ENCODE assay signal across 9 mouse cellular contexts in the genomic region with DNA sequence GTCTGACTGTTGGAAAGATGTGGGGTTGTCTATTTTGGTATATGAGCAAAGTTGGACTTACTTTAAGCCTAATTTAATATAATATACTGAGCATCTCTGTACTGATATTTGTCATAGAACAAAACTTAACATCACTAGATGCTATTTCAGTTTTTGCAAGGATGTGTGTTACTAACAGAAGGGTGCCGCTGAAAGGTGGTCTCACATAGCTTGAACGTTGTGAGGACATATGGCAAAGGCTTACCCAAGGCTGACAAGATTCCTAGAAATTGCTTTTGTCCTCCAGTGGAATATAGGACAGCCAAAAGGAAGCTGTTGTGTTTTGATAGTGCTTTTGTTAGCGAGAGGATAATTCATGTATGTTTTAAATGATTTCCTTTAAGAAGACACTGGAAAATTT. TPM values are rescaled to one million over a fixed set of nuclear protein-coding genes. Genes with fewer than 3 reads are reported as not detected.
DNase-seq lines count a peak whose midpoint lies in the region; ATAC-seq and TF ChIP-seq lines count a peak whose summit lies in the region.
"Had no signal": no experiment of that assay in that cellular context is flagged by ENCODE, and none has a peak within 500 bp of the region (broad histone marks: within the 10 kb centered on the region; RNA-seq: fewer than 3 reads in every experiment).

No protein-coding gene starts in this region.

- H3K27me3 ChIP-seq in kidney, embryonic 14.5 days (ENCODE audit: control insufficient read depth, insufficient read depth, low read length) = no peaks in the 10 kb centered on the region
- H3K27me3 ChIP-seq in embryonic facial prominence, embryonic 12.5 days = no peaks in the 10 kb centered on the region
- H3K27me3 ChIP-seq in forebrain, postnatal 0 days (ENCODE audit: insufficient read depth, low read length) = no peaks in the 10 kb centered on the region
- no peaks in the 10 kb centered on the region for H3K27me3 ChIP-seq in midbrain, embryonic 11.5 days (ENCODE audit: control insufficient read depth, insufficient read depth, low read length)

- ATAC-seq in kidney, embryonic 14.5 days (ENCODE audit: low FRiP score, low TSS enrichment) = no peak
- no peak for ATAC-seq in embryonic facial prominence, embryonic 12.5 days (ENCODE audit: insufficient number of reproducible peaks, insufficient read depth, low FRiP score, low TSS enrichment)
- ATAC-seq in forebrain, postnatal 0 days = no peak
- ATAC-seq in midbrain, embryonic 11.5 days (ENCODE audit: low FRiP score) = no peak
- ATAC-seq in cerebellum, adult (ENCODE audit: insufficient number of reproducible peaks, low FRiP score, low TSS enrichment) = no peak

- no peaks in the 10 kb centered on the region for H3K36me3 ChIP-seq in kidney, embryonic 14.5 days (ENCODE audit: control insufficient read depth, insufficient read depth, low read length)
- no peaks in the 10 kb centered on the region for H3K36me3 ChIP-seq in embryonic facial prominence, embryonic 12.5 days
- H3K36me3 ChIP-seq in forebrain, postnatal 0 days (ENCODE audit: insufficient read depth) = no peaks in the 10 kb centered on the region
- H3K36me3 ChIP-seq in midbrain, embryonic 11.5 days (ENCODE audit: control insufficient read depth, insufficient read depth, low read length) = no peaks in the 10 kb centered on the region

- TF ChIP-seq CTCF in forebrain, postnatal 0 days (IDR thresholded peaks at IDR 0.05; ENCODE audit: low read depth) = no peak

- no peaks in the 10 kb centered on the region for H3K9me3 ChIP-seq in kidney, embryonic 14.5 days (ENCODE audit: control insufficient read depth, low read length)
- H3K9me3 ChIP-seq in embryonic facial prominence, embryonic 12.5 days = no peaks in the 10 kb centered on the region
- H3K9me3 ChIP-seq in forebrain, postnatal 0 days (ENCODE audit: low read length) = no peaks in the 10 kb centered on the region
- no peaks in the 10 kb centered on the region for H3K9me3 ChIP-seq in midbrain, embryonic 11.5 days (ENCODE audit: control insufficient read depth, low read length)

- H3K4me1 ChIP-seq in kidney, embryonic 14.5 days (ENCODE audit: control insufficient read depth, insufficient read depth, low read length) = peaks cover 11% of the 10 kb centered on the region; the same call in 1 of the 2 replicates
- peaks cover 18% of the 10 kb centered on the region for H3K4me1 ChIP-seq in embryonic facial prominence, embryonic 12.5 days
- H3K4me1 ChIP-seq in forebrain, postnatal 0 days (ENCODE audit: insufficient read depth) = peaks cover 16% of the 10 kb centered on the region
- peaks cover 22% of the 10 kb centered on the region for H3K4me1 ChIP-seq in midbrain, embryonic 11.5 days (ENCODE audit: control insufficient read depth, insufficient read depth, low read length)

- no peak overlapping the region for H3K27ac ChIP-seq in kidney, embryonic 14.5 days (ENCODE audit: low read depth, low read length)
- H3K27ac ChIP-seq in embryonic facial prominence, embryonic 12.5 days = no peak overlapping the region
- H3K27ac ChIP-seq in forebrain, postnatal 0 days (ENCODE audit: low read depth, low read length) = no peak overlapping the region
- H3K27ac ChIP-seq in midbrain, embryonic 11.5 days (ENCODE audit: low read depth, low read length) = no peak overlapping the region

- no peak overlapping the region for H3K4me3 ChIP-seq in kidney, embryonic 14.5 days (ENCODE audit: low read length)
- no peak overlapping the region for H3K4me3 ChIP-seq in embryonic facial prominence, embryonic 12.5 days
- H3K4me3 ChIP-seq in forebrain, postnatal 0 days (ENCODE audit: low read depth, low read length) = peak overlapping the region; percentile 97
- peak overlapping the region; percentile 23; the same call in 1 of the 2 replicates for H3K4me3 ChIP-seq in midbrain, embryonic 11.5 days (ENCODE audit: low read depth, low read length)

- no peak overlapping the region for H3K9ac ChIP-seq in kidney, embryonic 14.5 days (ENCODE audit: low read depth, low read length)
- no peak overlapping the region for H3K9ac ChIP-seq in embryonic facial prominence, embryonic 12.5 days
- H3K9ac ChIP-seq in forebrain, postnatal 0 days = peak overlapping the region; percentile 35; the same call in 1 of the 2 replicates
- no peak overlapping the region for H3K9ac ChIP-seq in midbrain, embryonic 11.5 days (ENCODE audit: low read length)

- no peak for DNase-seq in kidney, postnatal 36 days
- no peak for DNase-seq in forebrain, postnatal 0 days
- peak; percentile 64 for DNase-seq in midbrain, embryonic 11.5 days (ENCODE audit: low spot score, missing footprints)
- no peak for DNase-seq in adrenal gland, postnatal 36 days
- DNase-seq in urinary bladder, postnatal 36 days (ENCODE audit: low spot score in 2 of 2) = no peak
- DNase-seq: gastrocnemius, postnatal 36 days had no signal

- WGBS in kidney, embryonic 14.5 days = 70% methylated on average over 3 of the region's 3 CpGs
- WGBS in embryonic facial prominence, embryonic 12.5 days = 65% methylated on average over 3 of the region's 3 CpGs
- 24% methylated on average over 3 of the region's 3 CpGs for WGBS in forebrain, postnatal 0 days
- WGBS in midbrain, embryonic 11.5 days = 59% methylated on average over 3 of the region's 3 CpGs

- H3K4me2 ChIP-seq in kidney, embryonic 14.5 days (replicated peaks; ENCODE audit: low read depth, low read length) = peak overlapping the region; percentile 6; the same call in 1 of the 2 replicates
- H3K4me2 ChIP-seq in embryonic facial prominence, embryonic 12.5 days (replicated peaks) = peak overlapping the region; percentile 31
- H3K4me2 ChIP-seq in forebrain, postnatal 0 days (ENCODE audit: low read depth) = peak overlapping the region; percentile 67
- H3K4me2 ChIP-seq in midbrain, embryonic 11.5 days = peak overlapping the region; percentile 90

RNA-seq across cellular contexts. Expression of a gene that starts 3.8 kb away (rescaled TPM):
- polyA plus RNA-seq in kidney, embryonic 14.5 days (2014; fragmentation: Nextera tagmentation; extraction: Ambion mirVana) = 4.5 and 4.8 TPM in 2 replicates
- 5.0 and 5.1 TPM in 2 replicates for polyA plus RNA-seq in embryonic facial prominence, embryonic 12.5 days (2016; fragmentation: Nextera tagmentation; extraction: Ambion mirVana)
- total RNA-seq in forebrain, postnatal 0 days (2014; rRNA removed) = 23.5 and 32.5 TPM in 2 replicates
- 3.6 and 5.1 TPM in 2 replicates for polyA plus RNA-seq in forebrain, postnatal 0 days (2015; fragmentation: Nextera tagmentation; extraction: Ambion mirVana)
- 6.2 and 6.8 TPM in 2 replicates for polyA plus RNA-seq in midbrain, embryonic 11.5 days (2014; fragmentation: Nextera tagmentation; extraction: Ambion mirVana)
- total RNA-seq in adrenal gland, postnatal 36 days (2021) = 10 to 100 TPM; 14.3 to 16.9 TPM

Comparison
In these comparisons a context has a peak if more than half of its experiments do, and no peak if none do; other contexts are left out.
1. H3K4me2 ChIP-seq: peak in every context shown above with its lines; median percentile 90 in midbrain, embryonic 11.5 days; 67 in forebrain, postnatal 0 days; 31 in embryonic facial prominence, embryonic 12.5 days; 6 in kidney, embryonic 14.5 days.
2. H3K4me3 ChIP-seq: peak in forebrain, postnatal 0 days (single experiment) and midbrain, embryonic 11.5 days (single experiment); none in kidney, embryonic 14.5 days (single experiment) and embryonic facial prominence, embryonic 12.5 days (single experiment).